Mouse (Mus musculus): ENCODE data around the gene Zfp60.
"Not testable (repeated sequence)": the region's sequence is repeated elsewhere in the genome, so short reads cannot be mapped to it uniquely, and the experiment has no call there.

Zfp60 gene

GRCm38 (mm10) chr7:27793865-27794264 is 62.7 kb downstream of the Zfp60 start:
- in situ Hi-C loops (cut with MseI, MboI), result not testable (repeated sequence)

GRCm38 (mm10) chr7:27794566-27794965 is 63.4 kb downstream of the Zfp60 start:
- in situ Hi-C loops (cut with MseI, MboI), result no loop called here

- in situ Hi-C loops (cut with MseI, MboI), result no loop called here
Measured at GRCm38 (mm10) chr7:27797906-27798811, 67.0 kb downstream of the Zfp60 start.

- in situ Hi-C loops (cut with MseI, MboI), result no loop called here
Measured at GRCm38 (mm10) chr7:27801137-27801536, 69.9 kb downstream of the Zfp60 start.

- in situ Hi-C loops (cut with MseI, MboI), result no loop called here
Measured at GRCm38 (mm10) chr7:27802986-27803385, 71.8 kb downstream of the Zfp60 start.

Data from mouse trophoblast stem cell (cell line).